Mouse (Mus musculus): ENCODE measurements around the gene Apoa2. TPM values are rescaled to one million over a fixed set of nuclear protein-coding genes. Genes with fewer than 3 reads are reported as not detected.

Apoa2 gene
- polyA plus RNA-seq, 1 experiment from 2014 or later: 55.4 TPM

Other genes with a start within 250 kb of the Apoa2 start
- 0.59 TPM in 1 of 2 replicates, not detected in the other for gene Fcgr2b, start 248.5 kb upstream of the Apoa2 start, polyA plus RNA-seq (2014; fragmentation: Nextera tagmentation; extraction: Ambion mirVana)
- gene Fcgr4, start 206.1 kb upstream of the Apoa2 start, polyA plus RNA-seq (2014; fragmentation: Nextera tagmentation; extraction: Ambion mirVana): 0.23 TPM in 1 of 2 replicates, not detected in the other
- 3.8 and 4.4 TPM in 2 replicates for gene Fcgr3, start 160.1 kb upstream of the Apoa2 start, polyA plus RNA-seq (2014; fragmentation: Nextera tagmentation; extraction: Ambion mirVana)
- gene Cfap126, start 111.1 kb upstream of the Apoa2 start, polyA plus RNA-seq (2014; fragmentation: Nextera tagmentation; extraction: Ambion mirVana): 2.7 and 5.6 TPM in 2 replicates
- 426 and 502 TPM in 2 replicates for gene Sdhc, start 74.5 kb upstream of the Apoa2 start, polyA plus RNA-seq (2014; fragmentation: Nextera tagmentation; extraction: Ambion mirVana)
- gene Mpz, start 74.3 kb upstream of the Apoa2 start, polyA plus RNA-seq (2014; fragmentation: Nextera tagmentation; extraction: Ambion mirVana): 0.30 TPM in 1 of 2 replicates, not detected in the other
- 36.2 and 40.0 TPM in 2 replicates for gene Pcp4l1, start 28.8 kb upstream of the Apoa2 start, polyA plus RNA-seq (2014; fragmentation: Nextera tagmentation; extraction: Ambion mirVana)
- 0.11 and 0.19 TPM in 2 replicates for gene Nr1i3, start 11.1 kb upstream of the Apoa2 start, polyA plus RNA-seq (2014; fragmentation: Nextera tagmentation; extraction: Ambion mirVana)
- gene Tomm40l, start 2.5 kb upstream of the Apoa2 start, polyA plus RNA-seq (2014; fragmentation: Nextera tagmentation; extraction: Ambion mirVana): 44.1 and 53.2 TPM in 2 replicates
- 12.1 and 18.4 TPM in 2 replicates for gene Fcer1g, start 9.3 kb downstream of the Apoa2 start, polyA plus RNA-seq (2014; fragmentation: Nextera tagmentation; extraction: Ambion mirVana)
- 1.5 and 1.7 TPM in 2 replicates for gene Adamts4, start 25.4 kb downstream of the Apoa2 start, polyA plus RNA-seq (2014; fragmentation: Nextera tagmentation; extraction: Ambion mirVana)
- 446 and 471 TPM in 2 replicates for gene Ndufs2, start 26.3 kb downstream of the Apoa2 start, polyA plus RNA-seq (2014; fragmentation: Nextera tagmentation; extraction: Ambion mirVana)
- 48.4 and 49.4 TPM in 2 replicates for gene B4galt3, start 45.3 kb downstream of the Apoa2 start, polyA plus RNA-seq (2014; fragmentation: Nextera tagmentation; extraction: Ambion mirVana)
- gene Ppox, start 56.1 kb downstream of the Apoa2 start, polyA plus RNA-seq (2014; fragmentation: Nextera tagmentation; extraction: Ambion mirVana): 59.9 and 60.7 TPM in 2 replicates
- 51.2 TPM in 2 replicates for gene Usp21, start 62.9 kb downstream of the Apoa2 start, polyA plus RNA-seq (2014; fragmentation: Nextera tagmentation; extraction: Ambion mirVana)
- gene Ufc1, start 70.0 kb downstream of the Apoa2 start, polyA plus RNA-seq (2014; fragmentation: Nextera tagmentation; extraction: Ambion mirVana): 90.3 and 92.9 TPM in 2 replicates
- gene Dedd, start 104.1 kb downstream of the Apoa2 start, polyA plus RNA-seq (2014; fragmentation: Nextera tagmentation; extraction: Ambion mirVana): 40.4 and 45.4 TPM in 2 replicates
- 24.8 and 30.9 TPM in 2 replicates for gene Nit1, start 120.6 kb downstream of the Apoa2 start, polyA plus RNA-seq (2014; fragmentation: Nextera tagmentation; extraction: Ambion mirVana)
- gene Pfdn2, start 120.6 kb downstream of the Apoa2 start, polyA plus RNA-seq (2014; fragmentation: Nextera tagmentation; extraction: Ambion mirVana): 49.5 and 51.3 TPM in 2 replicates
- gene Klhdc9, start 135.7 kb downstream of the Apoa2 start, polyA plus RNA-seq (2014; fragmentation: Nextera tagmentation; extraction: Ambion mirVana): 0.49 and 0.51 TPM in 2 replicates
- gene Nectin4, start 145.0 kb downstream of the Apoa2 start, polyA plus RNA-seq (2014; fragmentation: Nextera tagmentation; extraction: Ambion mirVana): 0.08 and 0.20 TPM in 2 replicates
- gene Arhgap30, start 163.9 kb downstream of the Apoa2 start, polyA plus RNA-seq (2014; fragmentation: Nextera tagmentation; extraction: Ambion mirVana): 0.18 and 0.44 TPM in 2 replicates
- 53.3 and 68.2 TPM in 2 replicates for gene Usf1, start 186.3 kb downstream of the Apoa2 start, polyA plus RNA-seq (2014; fragmentation: Nextera tagmentation; extraction: Ambion mirVana)
- gene Tstd1, start 193.8 kb downstream of the Apoa2 start, polyA plus RNA-seq (2014; fragmentation: Nextera tagmentation; extraction: Ambion mirVana): 0.45 and 1.7 TPM in 2 replicates
- 64.1 and 65.7 TPM in 2 replicates for gene F11r, start 212.5 kb downstream of the Apoa2 start, polyA plus RNA-seq (2014; fragmentation: Nextera tagmentation; extraction: Ambion mirVana)

Data from heart, embryonic 11.5 days (tissue).